Mouse (Mus musculus): ENCODE measurements around the gene Eif4ebp2. TPM values are rescaled to one million over a fixed set of nuclear protein-coding genes. Genes with fewer than 3 reads are reported as not detected.
A peak's percentile ranks its signal among the peaks of the same experiment; 100 is the strongest.

The Eif4ebp2 gene
- polyA plus RNA-seq, 1 experiment from 2014 or later: 46.8 TPM

DNA sequence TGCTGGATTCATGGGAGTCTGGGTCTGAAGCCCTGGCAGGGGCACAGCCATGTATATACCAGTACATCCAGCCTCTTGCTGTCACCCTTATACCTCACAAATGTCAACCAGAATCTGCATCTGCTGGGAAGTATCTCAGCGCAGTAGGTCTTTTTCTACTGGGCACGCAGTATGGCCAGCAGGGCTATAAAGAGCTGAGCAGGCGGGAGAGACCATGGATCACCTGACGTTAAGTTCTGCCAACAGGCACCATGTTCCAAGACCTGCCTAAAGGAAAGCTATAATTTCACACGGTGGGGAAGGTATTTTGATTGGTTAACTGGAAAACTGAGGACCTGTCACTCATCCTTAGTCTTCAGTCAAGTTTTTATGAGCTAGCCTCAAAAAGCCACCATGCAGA is 23.4 kb downstream of the Eif4ebp2 start:
- DNase-seq (no peak), ATAC-seq (ENCODE audit: low FRiP score, low TSS enrichment) (no peak)
- WGBS: 94% methylated on average over 5 of the region's 5 CpGs
- Histone ChIP-seq H3K4me1 (ENCODE audit: control insufficient read depth, insufficient read depth, low read length) (no peaks in the 10 kb centered on the region; the same call in 1 of the 2 replicates), H3K4me2 (ENCODE audit: low read length) (no peak overlapping the region), H3K27ac (replicated peaks; ENCODE audit: low read depth, low read length) (no peak overlapping the region), H3K27me3 (ENCODE audit: control insufficient read depth, insufficient read depth, low read length) (no peaks in the 10 kb centered on the region), H3K9ac (replicated peaks; ENCODE audit: low read length) (no peak overlapping the region), H3K9me3 (ENCODE audit: control insufficient read depth, low read length) (no peaks in the 10 kb centered on the region), H3K4me3 (replicated peaks; ENCODE audit: low read depth, low read length) (no peak overlapping the region), H3K36me3 (ENCODE audit: control insufficient read depth, insufficient read depth, low read length) (peaks cover 44% of the 10 kb centered on the region)

DNA sequence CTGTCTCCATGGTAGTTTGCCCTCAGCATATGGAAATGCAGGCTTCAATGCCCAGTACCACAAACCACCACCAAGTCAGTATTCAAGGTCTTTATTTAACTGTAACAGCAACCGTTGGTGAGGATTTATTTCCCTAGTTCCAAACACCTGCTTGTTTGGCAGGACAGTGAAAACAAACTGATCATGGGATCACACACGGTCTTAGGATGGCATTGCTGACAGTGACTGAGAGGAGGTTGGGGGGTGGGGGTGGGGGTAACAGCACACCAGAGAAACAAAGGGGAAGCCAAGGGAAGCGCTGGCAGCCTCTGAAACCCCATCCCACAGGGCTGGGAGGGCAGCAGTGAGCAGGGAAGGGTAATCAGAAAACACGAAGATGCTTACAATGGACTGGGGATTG is 24.0 kb downstream of the Eif4ebp2 start:
- no peaks in the 10 kb centered on the region; the same call in 1 of the 2 replicates for H3K4me1 ChIP-seq (ENCODE audit: control insufficient read depth, insufficient read depth, low read length)
- no peak overlapping the region for H3K27ac ChIP-seq (replicated peaks; ENCODE audit: low read depth, low read length)
- no peak for ATAC-seq (ENCODE audit: low FRiP score, low TSS enrichment)

GRCm38 (mm10) chr10:61427951-61428350 is 24.5 kb downstream of the Eif4ebp2 start:
- WGBS: 92% methylated on average over 6 of the region's 6 CpGs
- DNase-seq: no peak
- ATAC-seq (ENCODE audit: low FRiP score, low TSS enrichment): no peak
- Histone ChIP-seq H3K27me3 (ENCODE audit: control insufficient read depth, insufficient read depth, low read length) (no peaks in the 10 kb centered on the region), H3K4me2 (ENCODE audit: low read length) (no peak overlapping the region), H3K27ac (replicated peaks; ENCODE audit: low read depth, low read length) (no peak overlapping the region), H3K4me1 (ENCODE audit: control insufficient read depth, insufficient read depth, low read length) (no peaks in the 10 kb centered on the region; the same call in 1 of the 2 replicates), H3K9ac (replicated peaks; ENCODE audit: low read length) (no peak overlapping the region), H3K36me3 (ENCODE audit: control insufficient read depth, insufficient read depth, low read length) (peaks cover 33% of the 10 kb centered on the region), H3K9me3 (ENCODE audit: control insufficient read depth, low read length) (no peaks in the 10 kb centered on the region), H3K4me3 (replicated peaks; ENCODE audit: low read depth, low read length) (no peak overlapping the region)

More for the DNA sequence above, 24.0 kb downstream of the Eif4ebp2 start:
- Histone ChIP-seq H3K9me3 (ENCODE audit: control insufficient read depth, low read length) (no peaks in the 10 kb centered on the region), H3K4me2 (ENCODE audit: low read length) (no peak overlapping the region), H3K4me3 (replicated peaks; ENCODE audit: low read depth, low read length) (no peak overlapping the region), H3K27me3 (ENCODE audit: control insufficient read depth, insufficient read depth, low read length) (no peaks in the 10 kb centered on the region), H3K9ac (replicated peaks; ENCODE audit: low read length) (no peak overlapping the region), H3K36me3 (ENCODE audit: control insufficient read depth, insufficient read depth, low read length) (peaks cover 37% of the 10 kb centered on the region)
- DNase-seq: no peak
- 47% methylated on average over 4 of the region's 4 CpGs for WGBS

DNA sequence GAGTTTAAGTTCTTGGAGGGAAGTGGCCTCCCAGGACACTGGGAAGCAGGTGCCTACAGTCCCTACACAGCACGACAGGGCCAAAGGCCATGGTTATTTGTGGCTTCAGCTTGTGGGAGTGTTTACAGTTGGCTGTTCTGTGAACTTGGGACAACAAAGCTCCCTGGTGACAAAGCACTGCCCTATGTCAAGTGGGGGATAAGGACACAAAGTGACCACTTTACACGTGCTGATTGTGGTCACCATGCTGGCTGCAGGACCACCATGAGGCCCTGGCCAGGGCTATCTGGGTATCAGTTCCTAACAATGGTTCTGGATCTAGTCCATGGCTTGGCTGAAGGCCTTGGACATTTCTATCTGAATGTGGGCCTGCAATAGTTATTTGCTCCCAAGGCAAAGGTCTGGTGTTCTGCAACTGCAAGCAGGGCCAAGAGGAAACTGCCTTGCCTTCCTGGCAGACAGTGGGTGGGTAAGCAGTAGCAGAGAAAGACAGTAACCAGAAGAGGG is 26.2 kb downstream of the Eif4ebp2 start:
- Histone ChIP-seq H3K9ac (replicated peaks; ENCODE audit: low read length) (no peak overlapping the region), H3K27me3 (ENCODE audit: control insufficient read depth, insufficient read depth, low read length) (no peaks in the 10 kb centered on the region), H3K4me1 (ENCODE audit: control insufficient read depth, insufficient read depth, low read length) (no peaks in the 10 kb centered on the region; the same call in 1 of the 2 replicates), H3K4me3 (replicated peaks; ENCODE audit: low read depth, low read length) (no peak overlapping the region), H3K27ac (replicated peaks; ENCODE audit: low read depth, low read length) (no peak overlapping the region), H3K4me2 (ENCODE audit: low read length) (no peak overlapping the region), H3K9me3 (ENCODE audit: control insufficient read depth, low read length) (no peaks in the 10 kb centered on the region), H3K36me3 (ENCODE audit: control insufficient read depth, insufficient read depth, low read length) (peaks cover 20% of the 10 kb centered on the region)
- 73% methylated on average over 2 of the region's 2 CpGs for WGBS
- ATAC-seq (ENCODE audit: low FRiP score, low TSS enrichment) (no peak), DNase-seq (no peak)

DNA sequence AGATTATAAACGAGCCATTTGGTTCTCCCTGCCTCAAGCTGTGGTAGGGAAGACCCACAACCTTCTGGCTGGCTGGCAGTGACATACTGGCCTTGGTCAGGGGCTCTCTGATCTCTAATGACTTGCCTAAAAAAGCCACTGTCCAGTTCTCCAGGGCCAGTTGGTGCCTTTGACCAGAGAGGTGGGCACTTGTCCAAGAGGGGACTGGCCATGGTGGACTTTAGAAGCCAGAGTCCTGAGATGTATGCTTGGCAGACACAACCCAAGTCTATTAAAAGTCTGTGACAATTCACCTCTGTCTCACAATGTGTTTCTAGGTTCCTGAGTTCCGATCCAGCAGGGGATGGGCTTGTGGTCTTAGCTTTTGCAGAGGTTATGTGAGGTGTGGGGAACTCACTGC is 27.4 kb downstream of the Eif4ebp2 start:
- H3K4me3 ChIP-seq (replicated peaks; ENCODE audit: low read depth, low read length): no peak overlapping the region
- H3K36me3 ChIP-seq (ENCODE audit: control insufficient read depth, insufficient read depth, low read length): peaks cover 8% of the 10 kb centered on the region
- WGBS: 85% methylated on average over 2 of the region's 2 CpGs
- ATAC-seq (ENCODE audit: low FRiP score, low TSS enrichment): no peak
- H3K9ac ChIP-seq (replicated peaks; ENCODE audit: low read length): no peak overlapping the region
- no peaks in the 10 kb centered on the region for H3K9me3 ChIP-seq (ENCODE audit: control insufficient read depth, low read length)
- no peaks in the 10 kb centered on the region; the same call in 1 of the 2 replicates for H3K4me1 ChIP-seq (ENCODE audit: control insufficient read depth, insufficient read depth, low read length)
- DNase-seq: no peak
- H3K4me2 ChIP-seq (ENCODE audit: low read length): no peak overlapping the region
- H3K27ac ChIP-seq (replicated peaks; ENCODE audit: low read depth, low read length): no peak overlapping the region
- H3K27me3 ChIP-seq (ENCODE audit: control insufficient read depth, insufficient read depth, low read length): peaks cover 3% of the 10 kb centered on the region

DNA sequence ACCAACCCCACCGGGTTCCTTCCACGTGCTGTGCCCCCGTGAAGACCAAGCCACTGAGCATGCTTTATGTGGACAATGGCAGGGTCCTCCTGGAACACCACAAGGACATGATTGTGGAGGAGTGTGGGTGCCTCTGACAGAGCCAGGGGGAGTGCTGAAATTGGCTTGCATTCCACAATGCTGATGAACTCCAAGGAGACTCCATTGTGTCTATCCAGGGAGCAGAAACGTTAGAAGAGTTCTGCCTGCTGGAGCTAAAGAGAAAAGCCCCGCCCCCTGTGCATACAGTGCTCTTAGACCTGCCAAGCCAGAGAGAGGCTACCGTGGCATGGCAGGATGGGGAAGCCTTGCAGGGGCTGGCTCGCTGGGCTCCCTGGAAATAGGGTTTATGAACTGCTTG is 28.0 kb downstream of the Eif4ebp2 start:
- H3K27me3 ChIP-seq (ENCODE audit: control insufficient read depth, insufficient read depth, low read length): peaks cover 8% of the 10 kb centered on the region
- H3K4me1 ChIP-seq (ENCODE audit: control insufficient read depth, insufficient read depth, low read length): no peaks in the 10 kb centered on the region; the same call in 1 of the 2 replicates
- no peak overlapping the region for H3K27ac ChIP-seq (replicated peaks; ENCODE audit: low read depth, low read length)
- peaks cover 2% of the 10 kb centered on the region for H3K36me3 ChIP-seq (ENCODE audit: control insufficient read depth, insufficient read depth, low read length)
- H3K9me3 ChIP-seq (ENCODE audit: control insufficient read depth, low read length): no peaks in the 10 kb centered on the region
- no peak overlapping the region for H3K4me3 ChIP-seq (replicated peaks; ENCODE audit: low read depth, low read length)
- DNase-seq (peak; percentile 64), ATAC-seq (ENCODE audit: low FRiP score, low TSS enrichment) (0 out of 2 replicates have a peak, but pooled peaks have one; percentile 36)
- 23% methylated on average over 7 of the region's 7 CpGs for WGBS
- no peak overlapping the region for H3K9ac ChIP-seq (replicated peaks; ENCODE audit: low read length)
- H3K4me2 ChIP-seq (ENCODE audit: low read length): no peak overlapping the region

DNA sequence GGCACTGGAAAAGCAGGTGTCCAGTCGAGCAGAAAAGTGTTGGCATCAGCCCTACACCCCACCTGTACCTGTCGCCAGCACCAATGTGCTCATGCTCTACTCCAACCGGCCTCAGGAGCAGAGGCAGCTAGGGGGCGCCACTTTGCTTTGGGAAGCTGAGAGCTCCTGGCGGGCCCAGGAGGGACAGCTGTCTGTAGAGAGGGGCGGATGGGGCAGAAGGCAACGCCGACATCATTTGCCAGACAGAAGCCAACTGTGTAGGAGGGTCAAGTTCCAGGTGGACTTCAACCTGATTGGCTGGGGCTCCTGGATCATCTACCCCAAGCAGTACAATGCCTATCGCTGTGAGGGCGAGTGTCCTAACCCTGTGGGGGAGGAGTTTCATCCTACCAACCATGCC is 29.2 kb downstream of the Eif4ebp2 start:
- H3K9me3 ChIP-seq (ENCODE audit: control insufficient read depth, low read length): no peaks in the 10 kb centered on the region
- H3K4me1 ChIP-seq (ENCODE audit: control insufficient read depth, insufficient read depth, low read length): peaks cover 2% of the 10 kb centered on the region
- H3K27me3 ChIP-seq (ENCODE audit: control insufficient read depth, insufficient read depth, low read length): peaks cover 20% of the 10 kb centered on the region
- DNase-seq: no peak
- H3K36me3 ChIP-seq (ENCODE audit: control insufficient read depth, insufficient read depth, low read length): no peaks in the 10 kb centered on the region
- H3K4me2 ChIP-seq (ENCODE audit: low read length): no peak overlapping the region
- 40% methylated on average over 10 of the region's 10 CpGs for WGBS
- H3K9ac ChIP-seq (replicated peaks; ENCODE audit: low read length): no peak overlapping the region
- ATAC-seq (ENCODE audit: low FRiP score, low TSS enrichment): no peak
- no peak overlapping the region for H3K4me3 ChIP-seq (replicated peaks; ENCODE audit: low read depth, low read length)
- no peak overlapping the region for H3K27ac ChIP-seq (replicated peaks; ENCODE audit: low read depth, low read length)

DNA sequence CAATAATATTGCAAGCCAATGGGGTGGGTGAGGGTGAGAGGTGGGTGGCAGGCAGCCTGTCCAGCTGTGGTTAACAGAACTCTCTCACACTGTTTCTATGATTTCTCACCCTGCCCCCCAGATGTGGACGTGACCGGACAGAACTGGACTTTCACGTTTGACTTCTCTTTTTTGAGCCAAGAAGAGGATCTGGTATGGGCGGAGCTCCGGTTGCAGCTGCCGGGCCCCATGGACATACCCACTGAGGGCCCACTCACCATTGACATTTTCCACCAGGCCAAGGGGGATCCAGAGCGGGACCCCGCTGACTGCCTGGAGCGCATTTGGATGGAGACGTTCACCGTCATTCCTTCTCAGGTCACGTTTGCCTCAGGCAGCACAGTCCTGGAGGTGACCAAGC is 29.6 kb downstream of the Eif4ebp2 start:
- H3K9ac ChIP-seq (replicated peaks; ENCODE audit: low read length): no peak overlapping the region
- 83% methylated on average over 12 of the region's 12 CpGs for WGBS
- H3K27ac ChIP-seq (replicated peaks; ENCODE audit: low read depth, low read length): no peak overlapping the region
- DNase-seq (no peak), ATAC-seq (ENCODE audit: low FRiP score, low TSS enrichment) (no peak)
- peaks cover 6% of the 10 kb centered on the region for H3K4me1 ChIP-seq (ENCODE audit: control insufficient read depth, insufficient read depth, low read length)
- H3K4me3 ChIP-seq (replicated peaks; ENCODE audit: low read depth, low read length): no peak overlapping the region
- no peaks in the 10 kb centered on the region for H3K36me3 ChIP-seq (ENCODE audit: control insufficient read depth, insufficient read depth, low read length)
- H3K4me2 ChIP-seq (ENCODE audit: low read length): no peak overlapping the region
- no peaks in the 10 kb centered on the region for H3K9me3 ChIP-seq (ENCODE audit: control insufficient read depth, low read length)
- peaks cover 24% of the 10 kb centered on the region for H3K27me3 ChIP-seq (ENCODE audit: control insufficient read depth, insufficient read depth, low read length)

DNA sequence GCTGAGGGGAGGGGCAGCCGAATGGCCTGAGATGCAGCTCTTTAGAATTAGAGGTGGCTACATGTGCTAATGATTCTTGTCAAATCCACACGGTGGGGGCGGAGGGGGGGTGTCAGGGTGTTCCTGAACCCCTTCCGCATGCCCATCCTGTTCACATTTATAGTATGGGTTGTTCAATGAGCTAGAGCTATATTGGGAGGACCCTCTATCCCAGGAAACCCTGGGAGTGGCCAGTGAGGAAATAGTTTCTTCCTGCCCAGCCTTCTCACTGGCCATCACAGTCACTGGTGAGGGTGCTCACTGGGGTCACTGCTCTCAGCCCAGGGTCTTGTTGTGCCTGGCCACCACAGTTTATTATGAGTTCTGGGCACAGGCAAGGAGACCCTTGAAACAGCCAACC is 32.5 kb downstream of the Eif4ebp2 start:
- no peaks in the 10 kb centered on the region for H3K9me3 ChIP-seq (ENCODE audit: control insufficient read depth, low read length)
- ATAC-seq (ENCODE audit: low FRiP score, low TSS enrichment) (no peak), DNase-seq (no peak)
- no peak overlapping the region for H3K9ac ChIP-seq (replicated peaks; ENCODE audit: low read length)
- no peaks in the 10 kb centered on the region for H3K36me3 ChIP-seq (ENCODE audit: control insufficient read depth, insufficient read depth, low read length)
- H3K27ac ChIP-seq (replicated peaks; ENCODE audit: low read depth, low read length): no peak overlapping the region
- H3K4me2 ChIP-seq (ENCODE audit: low read length): no peak overlapping the region
- peaks cover 7% of the 10 kb centered on the region for H3K4me1 ChIP-seq (ENCODE audit: control insufficient read depth, insufficient read depth, low read length)
- WGBS: 70% methylated on average over 4 of the region's 4 CpGs
- no peak overlapping the region for H3K4me3 ChIP-seq (replicated peaks; ENCODE audit: low read depth, low read length)
- peaks cover 36% of the 10 kb centered on the region for H3K27me3 ChIP-seq (ENCODE audit: control insufficient read depth, insufficient read depth, low read length)
